Mouse (Mus musculus) heart, postnatal 10 days (tissue): ENCODE results near the gene Actr5. TPM values are rescaled to one million over a fixed set of nuclear protein-coding genes. Genes with fewer than 3 reads are reported as not detected.

Experiments used
- DNase-seq, 2 experiments: peaks; one replicate each; pipeline ENCODE4 v3.0.0; 2021
- intact Hi-C: fragments of 180-260 bp; cut with DNase I; formaldehyde crosslinking; loops from one replicate; pipeline ENCODE4 v1.15.1; 2025
- total RNA-seq, 2 experiments: library from RNA; stranded (reverse); gene quantifications; 2 replicates each; pipeline ENCODE4 v1.2.3; 2021

The Actr5 gene
- total RNA-seq, 2 experiments from 2014 or later, result 7.5 to 8.2 TPM

DNA sequence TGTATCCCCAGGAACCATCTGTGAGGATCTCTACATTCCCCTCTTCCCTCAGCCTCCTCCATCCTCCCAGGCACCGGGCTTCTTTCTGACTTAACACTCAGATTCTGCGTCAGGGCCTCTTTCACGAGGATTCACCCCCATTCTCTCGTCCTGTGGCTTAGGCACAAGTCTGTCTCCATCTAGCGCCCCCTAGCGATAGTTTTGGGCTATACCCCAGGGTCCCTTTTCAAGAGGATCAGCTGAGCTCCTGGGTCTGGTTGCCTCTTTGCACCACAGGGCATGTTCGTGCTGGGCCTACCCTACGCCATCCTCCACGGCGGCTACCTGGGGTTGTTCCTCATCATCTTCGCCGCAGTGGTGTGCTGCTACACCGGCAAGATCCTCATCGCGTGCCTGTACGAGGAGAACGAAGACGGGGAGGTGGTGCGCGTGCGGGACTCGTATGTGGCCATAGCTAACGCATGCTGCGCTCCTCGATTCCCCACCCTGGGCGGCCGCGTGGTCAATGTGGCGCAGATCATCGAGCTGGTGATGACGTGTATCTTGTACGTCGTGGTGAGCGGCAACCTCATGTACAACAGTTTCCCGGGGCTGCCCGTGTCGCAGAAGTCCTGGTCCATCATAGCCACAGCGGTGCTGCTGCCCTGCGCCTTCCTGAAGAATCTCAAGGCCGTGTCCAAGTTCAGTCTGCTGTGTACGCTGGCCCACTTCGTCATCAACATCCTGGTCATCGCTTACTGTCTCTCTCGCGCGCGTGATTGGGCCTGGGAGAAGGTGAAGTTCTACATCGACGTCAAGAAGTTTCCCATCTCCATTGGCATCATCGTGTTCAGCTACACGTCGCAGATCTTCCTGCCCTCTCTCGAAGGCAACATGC lies 10.9 kb upstream of the Actr5 start:
- DNase-seq, result peak; percentile 31 to 57
- intact Hi-C loops, result no loop called here

DNA sequence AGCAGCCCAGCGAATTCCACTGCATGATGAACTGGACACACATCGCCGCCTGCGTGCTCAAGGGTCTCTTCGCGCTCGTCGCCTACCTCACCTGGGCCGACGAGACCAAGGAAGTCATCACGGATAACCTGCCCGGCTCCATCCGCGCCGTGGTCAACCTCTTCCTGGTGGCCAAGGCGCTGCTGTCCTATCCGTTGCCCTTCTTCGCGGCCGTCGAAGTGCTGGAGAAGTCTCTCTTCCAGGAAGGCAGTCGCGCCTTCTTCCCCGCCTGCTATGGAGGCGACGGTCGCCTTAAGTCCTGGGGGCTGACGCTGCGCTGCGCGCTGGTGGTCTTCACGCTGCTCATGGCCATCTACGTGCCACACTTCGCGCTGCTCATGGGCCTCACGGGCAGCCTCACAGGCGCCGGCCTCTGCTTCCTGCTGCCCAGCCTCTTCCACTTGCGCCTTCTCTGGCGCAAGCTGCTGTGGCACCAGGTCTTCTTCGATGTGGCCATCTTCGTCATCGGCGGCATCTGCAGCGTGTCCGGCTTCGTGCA lies 10.2 kb upstream of the Actr5 start:
- intact Hi-C loops, result no loop called here
- no peak for DNase-seq

DNA sequence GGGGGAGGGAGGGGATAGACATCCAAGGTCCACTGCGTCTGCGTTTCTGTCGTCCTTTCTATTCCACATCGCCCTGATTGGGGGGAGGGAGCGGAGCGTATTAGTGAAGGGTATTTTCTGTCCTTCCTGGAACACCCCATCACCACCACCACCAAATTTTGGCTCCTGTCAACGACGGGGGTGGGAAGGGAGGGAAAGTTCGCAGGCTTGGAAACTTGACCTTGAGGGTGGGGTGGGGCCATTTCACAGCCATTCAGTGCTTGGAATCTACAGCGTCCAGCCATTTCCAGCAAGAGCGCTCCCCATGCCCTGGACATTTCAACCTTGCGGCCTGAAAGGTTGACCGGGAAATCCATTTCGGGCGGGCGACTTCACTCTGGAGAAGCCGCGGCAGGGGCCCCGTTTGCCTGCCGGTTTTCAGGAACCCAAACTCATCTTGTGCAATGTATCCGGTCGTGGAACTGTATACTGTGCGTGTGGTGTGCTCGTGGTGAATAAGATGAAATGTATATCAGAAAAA lies 9.5 kb upstream of the Actr5 start:
- DNase-seq, result no peak
- intact Hi-C loops, result no loop called here

GRCm38 (mm10) chr2:158615702-158616101 lies 9.0 kb upstream of the Actr5 start:
- intact Hi-C loops, result no loop called here
- DNase-seq, result no peak

DNA sequence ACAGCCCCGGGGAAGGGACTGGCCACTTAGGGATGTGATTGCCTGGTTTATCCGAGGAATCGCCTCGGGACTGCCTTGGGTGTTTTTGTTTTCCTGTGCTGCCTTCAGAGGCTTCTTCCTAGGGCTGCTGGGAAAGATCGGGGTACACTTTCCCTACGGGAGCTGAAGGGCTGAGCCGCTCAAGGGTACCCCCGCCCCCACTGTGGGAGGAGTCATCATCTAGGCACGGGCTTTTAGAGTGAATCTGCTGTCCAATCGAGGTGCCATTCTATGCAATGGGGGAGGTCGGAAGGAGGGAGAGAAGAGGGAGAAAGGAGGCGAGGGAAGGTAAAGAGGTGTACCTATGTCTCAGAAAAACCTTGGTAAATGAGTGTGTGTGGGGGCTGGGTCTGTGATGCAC lies 8.4 kb upstream of the Actr5 start:
- intact Hi-C loops, result no loop called here
- no peak for DNase-seq

DNA sequence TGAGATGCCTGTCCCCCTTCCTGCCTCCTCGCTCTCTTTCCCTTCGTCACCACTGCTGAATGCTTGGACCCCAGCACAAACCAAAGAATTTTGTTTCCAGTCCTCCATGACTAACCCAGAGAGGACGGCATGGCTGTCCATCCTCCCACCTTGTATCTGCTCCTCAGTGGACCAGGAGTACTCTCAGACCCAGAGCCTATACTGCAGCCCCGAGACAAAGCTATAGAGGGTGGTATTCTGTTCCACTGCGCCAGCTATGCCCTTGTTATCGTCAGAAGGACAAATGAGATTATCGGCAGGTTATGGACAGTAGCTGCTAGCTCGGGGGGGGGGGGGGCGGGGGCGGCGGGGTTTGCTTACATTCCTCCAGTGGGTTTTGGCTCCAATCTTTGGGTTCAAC lies 7.9 kb upstream of the Actr5 start:
- intact Hi-C loops, result no loop called here
- DNase-seq, result no peak

- intact Hi-C loops, result no loop called here
- peak in 1 of 2 experiments; percentile 43 for DNase-seq
Measured at GRCm38 (mm10) chr2:158625231-158625630, 543 bp downstream of the Actr5 start.

DNA sequence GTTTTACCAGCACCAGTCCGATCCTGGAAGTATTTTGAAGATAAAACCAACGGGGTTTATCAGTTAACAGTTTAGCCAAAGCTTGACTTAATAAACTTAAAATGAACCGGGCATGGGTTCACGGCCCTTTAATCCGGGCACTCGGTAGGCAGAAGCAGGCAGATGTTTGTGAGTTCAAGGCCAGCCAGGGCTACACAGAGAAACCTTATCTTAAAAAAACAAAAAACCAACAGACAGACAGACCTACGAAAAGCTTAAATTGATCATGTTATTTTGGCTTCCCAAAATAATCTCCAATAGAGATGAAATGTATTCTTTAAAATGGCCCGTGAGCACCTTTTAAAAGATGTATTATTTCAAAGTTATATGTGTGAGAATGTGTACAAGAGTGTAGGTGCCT lies 1.0 kb downstream of the Actr5 start:
- no peak for DNase-seq
- intact Hi-C loops, result no loop called here

GRCm38 (mm10) chr2:158628858-158629257 lies 4.2 kb downstream of the Actr5 start:
- intact Hi-C loops, result loop anchor here (1.0 kb wide), 1 partner anchor 80 kb away; no protein-coding TSS in a partner anchor
- DNase-seq, result no peak

GRCm38 (mm10) chr2:158629414-158629813 lies 4.7 kb downstream of the Actr5 start:
- peak in 1 of 2 experiments; percentile 38 for DNase-seq
- intact Hi-C loops, result loop anchor here (1.0 kb wide), 1 partner anchor 80 kb away; no protein-coding TSS in a partner anchor

DNA sequence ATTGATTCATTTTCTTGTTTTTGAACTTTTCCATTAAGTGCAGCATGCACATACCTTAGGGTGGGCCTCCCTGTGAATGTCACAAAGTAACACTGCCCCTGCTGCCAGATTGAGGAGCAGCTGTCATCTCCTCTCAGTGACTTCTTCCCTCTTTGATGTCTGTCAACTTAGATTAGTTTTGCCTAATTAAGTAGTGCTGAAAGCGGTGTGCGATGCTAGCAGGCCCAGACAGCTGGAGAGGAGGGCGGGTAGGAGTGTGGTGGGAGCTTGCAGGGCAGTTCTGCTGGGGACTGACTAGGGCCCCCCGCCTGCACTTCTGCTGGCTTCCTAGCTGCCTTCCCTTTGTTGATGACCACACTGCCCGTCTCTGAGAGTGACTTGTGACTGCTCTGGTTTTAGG lies 7.2 kb downstream of the Actr5 start:
- intact Hi-C loops, result no loop called here

GRCm38 (mm10) chr2:158641869-158642268 lies 17.2 kb downstream of the Actr5 start:
- intact Hi-C loops, result loop anchor here (2.0 kb wide), 1 partner anchor 91 kb away; no protein-coding TSS in a partner anchor
- DNase-seq, result peak; percentile 70 to 83

More for the DNA sequence above, 7.2 kb downstream of the Actr5 start:
- DNase-seq, result no peak

GRCm38 (mm10) chr2:158642587-158642986 lies 17.9 kb downstream of the Actr5 start:
- intact Hi-C loops, result no loop called here
- DNase-seq, result no peak

DNA sequence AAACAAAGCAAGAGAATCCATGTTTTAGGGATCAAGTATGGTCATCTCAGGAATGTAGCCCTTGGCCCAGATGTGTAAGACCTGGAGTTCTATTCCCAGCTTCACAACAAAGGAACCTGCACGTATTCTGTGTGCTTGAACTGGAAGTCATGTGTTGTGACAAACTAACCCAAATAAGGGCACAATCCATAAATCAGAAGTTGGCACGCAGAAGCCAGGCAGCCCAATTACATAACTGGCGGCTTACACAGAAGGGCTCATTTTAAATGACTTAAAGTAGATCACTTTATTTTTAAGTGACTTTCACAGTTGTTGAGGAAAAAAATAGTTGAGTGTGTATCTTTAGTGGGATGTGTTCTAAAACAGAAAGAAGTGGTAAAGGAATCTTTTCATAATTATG lies 19.1 kb downstream of the Actr5 start:
- intact Hi-C loops, result no loop called here
- DNase-seq, result no peak

- intact Hi-C loops, result loop anchor here (5.0 to 10.0 kb wide), 2 partner anchors 91 to 213 kb away; no protein-coding TSS in a partner anchor
Measured at GRCm38 (mm10) chr2:158651159-158651908, 26.6 kb downstream of the Actr5 start.

GRCm38 (mm10) chr2:158652985-158653384 lies 28.3 kb downstream of the Actr5 start:
- intact Hi-C loops, result loop anchor here (5.0 to 10.0 kb wide), 2 partner anchors 89 to 212 kb away; no protein-coding TSS in a partner anchor
- DNase-seq, result peak; percentile 70 to 85

More at GRCm38 (mm10) chr2:158651159-158651908, 26.6 kb downstream of the Actr5 start:
- no peak for DNase-seq

DNA sequence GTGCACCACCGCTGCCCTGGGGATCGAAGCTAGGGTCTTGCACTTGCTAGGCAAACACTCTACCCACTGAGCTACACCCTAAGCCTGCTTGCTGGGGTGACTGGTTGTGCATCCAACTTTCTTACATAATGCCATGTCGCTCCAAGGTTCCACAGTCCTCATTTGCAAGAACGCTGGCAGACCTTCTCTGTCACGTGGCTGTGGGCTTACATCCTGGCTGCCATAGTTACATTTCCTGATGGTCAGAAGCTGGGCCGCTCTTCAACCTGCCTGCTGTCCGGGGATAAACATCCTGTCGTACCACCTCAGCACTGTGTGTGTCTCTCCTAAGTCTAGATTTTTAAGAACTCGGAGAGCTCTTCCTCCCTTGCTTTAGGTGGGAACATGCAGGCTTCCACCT lies 30.0 kb downstream of the Actr5 start:
- DNase-seq, result peak in 1 of 2 experiments; percentile 48
- intact Hi-C loops, result loop anchor here (5.0 to 10.0 kb wide), 2 partner anchors 88 to 210 kb away; no protein-coding TSS in a partner anchor

GRCm38 (mm10) chr2:158655806-158656205 lies 31.1 kb downstream of the Actr5 start:
- no peak for DNase-seq
- intact Hi-C loops, result loop anchor here (10.0 kb wide), 1 partner anchor 209 kb away; no protein-coding TSS in a partner anchor

DNA sequence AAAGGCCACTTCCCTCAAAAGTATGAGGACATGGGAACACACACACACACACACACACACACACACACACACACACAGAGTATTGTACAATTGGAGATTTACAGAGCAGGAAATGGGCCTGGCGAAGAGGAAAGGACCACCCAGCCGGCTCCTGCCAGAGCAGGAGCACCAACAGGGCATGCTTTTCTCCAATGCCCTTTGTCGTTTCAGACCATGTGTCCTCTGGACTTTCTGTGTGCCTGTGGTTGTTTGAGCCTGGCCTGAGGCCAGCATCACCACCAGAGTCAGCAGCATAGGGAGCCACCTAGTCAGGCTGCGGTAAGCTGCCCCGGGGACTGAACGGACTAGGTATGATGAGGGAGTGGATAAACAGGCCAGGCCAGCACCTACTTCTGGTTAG lies 34.1 kb downstream of the Actr5 start:
- intact Hi-C loops, result loop anchor here (10.0 kb wide), 1 partner anchor 206 kb away; no protein-coding TSS in a partner anchor
- DNase-seq, result peak in 1 of 2 experiments; percentile 38

- intact Hi-C loops, result loop anchor here (10.0 kb wide), 1 partner anchor 205 kb away; no protein-coding TSS in a partner anchor
- DNase-seq, result no peak
Measured at GRCm38 (mm10) chr2:158659346-158659745, 34.7 kb downstream of the Actr5 start.
